Mouse (Mus musculus) stomach, embryonic 15.5 days (tissue): Measurements from ENCODE around the gene Syt8. TPM values are rescaled to one million over a fixed set of nuclear protein-coding genes. Genes with fewer than 3 reads are reported as not detected.
"Not testable (repeated sequence)": the region's sequence is repeated elsewhere in the genome, so short reads cannot be mapped to it uniquely, and the experiment has no call there.

Experiments used
- ATAC-seq: fragments of 200-750 bp; cut with Nextera tagmentation; 2 replicates; pipeline ENCODE4 v1.8.0; 2017; ENCODE audit warnings: low read depth, moderate number of reproducible peaks, moderate TSS enrichment; ENCODE audit not compliant: insufficient read depth, low FRiP score
- H3K27ac ChIP-seq: fragments of 300-500 bp; sonication (generic); 2 replicates; pipeline ENCODE4 v1.5.1; 2015; ENCODE audit warnings: mild to moderate bottlenecking, inconsistent platforms
- H3K27me3 ChIP-seq: fragments of 300-500 bp; sonication (generic); replicated peaks from 2 replicates; pipeline ENCODE4 v1.6.1; 2015; ENCODE audit warnings: inconsistent platforms
- H3K36me3 ChIP-seq: fragments of 300-500 bp; sonication (generic); 2 replicates; pipeline ENCODE4 v1.6.1; 2015; ENCODE audit warnings: inconsistent platforms
- H3K4me1 ChIP-seq: fragments of 300-500 bp; sonication (generic); 2 replicates; pipeline ENCODE4 v1.6.1; 2015; ENCODE audit warnings: inconsistent platforms
- H3K4me2 ChIP-seq: fragments of 300-500 bp; sonication (generic); 2 replicates; pipeline ENCODE4 v1.6.1; 2015; ENCODE audit warnings: mild to moderate bottlenecking, inconsistent platforms
- H3K4me3 ChIP-seq: fragments of 300-500 bp; sonication (generic); replicated peaks from 2 replicates; pipeline ENCODE4 v1.5.1; 2015; ENCODE audit warnings: inconsistent platforms
- H3K9ac ChIP-seq: fragments of 300-500 bp; sonication (generic); 2 replicates; pipeline ENCODE4 v1.6.1; 2015; ENCODE audit warnings: inconsistent platforms
- H3K9me3 ChIP-seq: fragments of 300-500 bp; sonication (generic); 2 replicates; pipeline ENCODE4 v1.6.1; 2016; ENCODE audit warnings: inconsistent platforms
- WGBS: fragments of 180-500 bp; shearing (Covaris S2); methylation state at CpG from one replicate; pipeline ENCODE4 v1.1.7; 2015; 5-methylcytosine and 5-hydroxymethylcytosine counted together
- polyA plus RNA-seq: library from polyadenylated mRNA; unstranded; fragments of >200 nt; fragmentation: Nextera tagmentation; extraction: Ambion mirVana; gene quantifications from 2 replicates; pipeline ENCODE4 v1.2.1, GENCODE M21; 2015

Gene Syt8
- polyA plus RNA-seq, 1 experiment from 2014 or later, result 19.6 TPM

DNA sequence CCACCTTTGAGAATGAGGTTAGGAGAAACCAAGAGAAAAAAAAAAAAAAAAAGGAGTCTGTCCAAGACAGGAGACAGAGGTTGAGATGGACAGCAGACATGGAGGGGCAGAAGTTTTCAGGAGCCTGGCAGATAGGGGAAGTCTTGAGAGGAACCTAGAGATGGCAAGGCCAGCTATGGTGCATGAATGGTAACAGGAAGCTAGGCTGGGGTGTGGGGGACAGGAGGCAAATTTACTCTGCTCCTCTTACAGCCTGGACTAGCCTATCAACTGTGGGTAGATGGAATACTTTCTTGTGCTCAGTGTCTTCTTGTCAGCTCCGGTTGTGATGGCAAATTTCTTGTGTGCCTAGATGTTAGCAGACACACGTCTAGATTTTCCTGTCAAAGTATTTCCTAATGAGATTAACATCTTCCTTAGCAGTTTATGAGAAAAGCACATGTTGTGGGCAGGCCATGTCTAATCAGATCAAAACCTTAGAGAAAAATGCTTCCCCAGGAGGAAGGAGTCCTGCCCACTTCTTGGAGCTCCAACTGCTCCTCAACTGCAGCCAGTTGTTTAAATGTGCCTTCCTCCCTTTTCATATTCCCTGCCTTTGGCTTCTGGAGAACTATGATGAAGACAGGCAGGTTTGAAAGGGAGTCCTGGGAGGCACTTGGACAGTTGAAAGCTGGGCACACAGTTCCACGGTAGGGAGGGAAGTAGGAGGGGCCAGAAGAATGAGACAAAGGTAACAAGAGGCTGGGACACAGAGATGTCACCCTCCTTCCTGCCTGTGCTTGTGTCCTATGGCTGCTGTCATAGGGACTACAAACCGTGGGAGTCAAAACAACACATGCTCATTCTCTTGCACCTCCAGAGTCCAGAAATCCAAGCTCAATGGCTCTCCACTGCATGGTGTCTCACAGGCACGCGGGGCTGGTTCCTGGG, 40.1 kb upstream of the Syt8 start:
- H3K27me3 ChIP-seq, result no peaks in the 10 kb centered on the region
- no peak overlapping the region for H3K4me2 ChIP-seq
- 66% methylated on average over 6 of the region's 6 CpGs for WGBS
- peak overlapping the region; percentile 54; the same call in 1 of the 2 replicates for H3K27ac ChIP-seq
- H3K9ac ChIP-seq, result no peak overlapping the region
- no peak overlapping the region for H3K4me3 ChIP-seq
- H3K36me3 ChIP-seq, result no peaks in the 10 kb centered on the region
- H3K4me1 ChIP-seq, result peaks cover 5% of the 10 kb centered on the region; the same call in 1 of the 2 replicates
- H3K9me3 ChIP-seq, result no peaks in the 10 kb centered on the region
- ATAC-seq, result no peak

DNA sequence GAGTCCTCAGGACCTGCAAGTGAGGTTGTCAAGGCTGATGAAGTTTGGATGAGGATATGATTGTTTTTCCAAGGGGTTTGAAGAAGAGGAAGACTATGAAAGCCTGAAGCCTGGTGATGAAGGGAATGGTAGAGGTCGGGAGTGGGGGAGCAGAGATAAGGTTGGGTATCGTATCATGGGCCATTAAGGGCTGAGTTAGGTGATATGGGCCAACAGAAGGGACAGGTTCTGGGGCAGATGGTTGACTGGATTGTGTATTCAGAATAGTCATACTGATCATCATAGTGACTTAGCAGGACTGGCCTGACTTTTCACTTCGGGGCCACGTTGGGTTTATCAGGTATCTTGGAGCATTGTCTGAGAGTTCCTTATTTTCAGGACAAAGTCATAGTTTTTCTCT, 39.2 kb upstream of the Syt8 start:
- no peak overlapping the region for H3K4me2 ChIP-seq

DNA sequence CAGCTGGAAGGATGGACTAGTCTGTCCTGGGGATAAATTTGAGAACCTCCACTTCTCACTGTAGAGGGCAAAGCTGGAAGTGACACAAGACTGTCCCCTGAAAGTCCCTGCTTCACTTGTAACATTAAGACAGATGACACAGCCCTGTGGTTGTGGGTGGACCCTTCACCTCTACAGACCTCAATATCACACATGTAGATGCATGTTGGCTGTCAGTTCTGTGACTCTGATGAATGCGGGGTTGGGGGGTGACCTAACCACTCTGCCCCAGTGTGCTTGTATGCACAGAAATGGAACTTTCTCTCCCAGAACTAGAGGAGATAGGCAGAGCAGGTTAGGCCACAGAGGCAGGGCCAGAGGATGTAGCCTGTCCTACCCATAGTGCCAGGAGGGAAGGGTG, 38.0 kb upstream of the Syt8 start:
- H3K27me3 ChIP-seq, result no peaks in the 10 kb centered on the region
- WGBS, result 89% methylated on average over 1 of the region's 1 CpGs
- H3K9ac ChIP-seq, result no peak overlapping the region
- no peak overlapping the region for H3K4me2 ChIP-seq
- no peaks in the 10 kb centered on the region for H3K36me3 ChIP-seq
- H3K27ac ChIP-seq, result no peak overlapping the region; the same call in 1 of the 2 replicates
- no peaks in the 10 kb centered on the region for H3K9me3 ChIP-seq
- ATAC-seq, result no peak
- peaks cover 5% of the 10 kb centered on the region; the same call in 1 of the 2 replicates for H3K4me1 ChIP-seq
- H3K4me3 ChIP-seq, result no peak overlapping the region

More for the DNA sequence above, 39.2 kb upstream of the Syt8 start:
- no peak for ATAC-seq
- Histone ChIP-seq H3K27ac (no peak overlapping the region), H3K4me1 (peaks cover 5% of the 10 kb centered on the region; the same call in 1 of the 2 replicates), H3K36me3 (no peaks in the 10 kb centered on the region), H3K9me3 (no peaks in the 10 kb centered on the region), H3K4me3 (no peak overlapping the region), H3K27me3 (no peaks in the 10 kb centered on the region), H3K9ac (no peak overlapping the region)
- 79% methylated on average over 4 of the region's 4 CpGs for WGBS

DNA sequence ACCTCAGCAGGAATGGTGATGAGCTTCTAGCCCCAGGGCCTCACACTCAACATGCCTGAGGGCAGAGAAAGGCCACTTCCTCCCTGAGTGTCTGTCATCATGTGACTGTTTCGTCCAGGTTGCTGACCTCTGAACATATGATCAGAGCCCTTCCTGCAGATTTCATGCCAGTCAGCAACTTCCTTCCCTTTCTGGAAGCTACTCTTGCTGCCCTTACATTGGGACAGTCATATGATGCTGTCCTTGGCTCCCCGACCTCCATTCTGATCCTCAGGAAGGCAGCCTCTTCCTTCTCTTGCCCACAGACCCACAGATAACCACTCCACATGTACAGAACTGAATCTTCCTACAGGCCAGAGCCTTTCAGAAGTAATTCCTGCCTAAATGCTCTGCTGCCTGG, 36.6 kb upstream of the Syt8 start:
- no peaks in the 10 kb centered on the region for H3K27me3 ChIP-seq
- H3K9me3 ChIP-seq, result no peaks in the 10 kb centered on the region
- no peak overlapping the region for H3K9ac ChIP-seq
- H3K4me2 ChIP-seq, result no peak overlapping the region
- H3K4me3 ChIP-seq, result no peak overlapping the region
- H3K36me3 ChIP-seq, result no peaks in the 10 kb centered on the region
- WGBS, result 55% methylated on average over 2 of the region's 2 CpGs
- no peak for ATAC-seq
- H3K4me1 ChIP-seq, result peaks cover 5% of the 10 kb centered on the region; the same call in 1 of the 2 replicates
- H3K27ac ChIP-seq, result peak overlapping the region; percentile 48

DNA sequence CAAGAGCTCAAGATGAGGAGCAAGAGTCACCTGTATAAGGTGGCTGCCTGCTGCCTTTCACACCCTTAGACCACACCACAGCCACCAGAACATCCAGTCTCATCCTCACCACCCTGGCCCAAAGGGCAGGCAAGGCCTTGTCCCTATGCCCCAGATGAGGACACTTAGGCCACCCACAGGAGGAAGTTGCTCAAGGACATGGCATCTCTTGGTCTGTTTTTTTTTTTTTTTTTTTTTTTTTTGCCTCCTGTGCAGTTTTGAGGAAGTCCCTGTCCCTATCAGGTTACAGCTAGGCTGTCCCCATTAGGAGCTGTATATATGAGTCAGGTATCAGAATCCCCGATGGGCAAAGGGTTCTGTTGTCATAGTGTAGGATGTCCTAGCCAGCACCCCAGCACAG, 35.4 kb upstream of the Syt8 start:
- no peaks in the 10 kb centered on the region for H3K36me3 ChIP-seq
- no peaks in the 10 kb centered on the region for H3K27me3 ChIP-seq
- 61% methylated on average over 1 of the region's 1 CpGs for WGBS
- no peak overlapping the region for H3K9ac ChIP-seq
- no peak for ATAC-seq
- H3K4me2 ChIP-seq, result no peak overlapping the region
- H3K4me1 ChIP-seq, result no peaks in the 10 kb centered on the region
- no peak overlapping the region for H3K4me3 ChIP-seq
- H3K27ac ChIP-seq, result no peak overlapping the region
- H3K9me3 ChIP-seq, result no peaks in the 10 kb centered on the region

DNA sequence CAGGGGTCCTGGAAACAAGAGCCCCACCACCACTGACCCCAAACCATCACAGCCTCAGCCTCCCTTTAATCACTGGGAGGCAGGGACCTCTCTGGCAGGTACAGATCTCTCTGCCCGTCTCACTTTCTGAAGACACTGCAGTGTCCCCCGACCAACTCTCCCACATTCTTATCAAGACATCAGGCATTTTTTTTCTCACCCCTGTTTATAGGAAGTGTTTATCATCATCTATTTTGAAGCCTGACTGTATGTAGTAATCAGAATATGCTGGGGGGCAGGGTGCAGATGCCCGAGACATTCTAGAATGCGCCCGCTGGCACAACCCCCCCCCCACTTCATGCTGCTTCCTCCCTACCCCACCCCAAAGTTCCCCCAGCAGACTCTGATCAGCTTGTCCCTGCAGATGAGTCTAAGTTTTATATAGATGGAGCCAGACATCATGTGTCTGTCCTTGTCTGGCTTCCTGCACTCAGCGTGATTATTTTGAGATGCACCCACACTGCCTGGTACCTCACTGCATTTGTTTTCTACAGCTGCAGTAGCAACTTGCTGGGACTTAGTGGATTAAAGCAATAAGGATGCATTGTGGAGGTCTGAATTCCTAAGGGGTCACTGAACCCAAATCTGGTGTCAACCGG, 34.4 kb upstream of the Syt8 start:
- H3K27ac ChIP-seq, result no peak overlapping the region; the same call in 1 of the 2 replicates
- H3K9ac ChIP-seq, result no peak overlapping the region
- H3K4me3 ChIP-seq, result no peak overlapping the region
- 66% methylated on average over 7 of the region's 7 CpGs for WGBS
- H3K36me3 ChIP-seq, result no peaks in the 10 kb centered on the region
- no peaks in the 10 kb centered on the region for H3K27me3 ChIP-seq
- H3K4me2 ChIP-seq, result no peak overlapping the region
- no peaks in the 10 kb centered on the region for H3K9me3 ChIP-seq
- H3K4me1 ChIP-seq, result no peaks in the 10 kb centered on the region
- ATAC-seq, result no peak

DNA sequence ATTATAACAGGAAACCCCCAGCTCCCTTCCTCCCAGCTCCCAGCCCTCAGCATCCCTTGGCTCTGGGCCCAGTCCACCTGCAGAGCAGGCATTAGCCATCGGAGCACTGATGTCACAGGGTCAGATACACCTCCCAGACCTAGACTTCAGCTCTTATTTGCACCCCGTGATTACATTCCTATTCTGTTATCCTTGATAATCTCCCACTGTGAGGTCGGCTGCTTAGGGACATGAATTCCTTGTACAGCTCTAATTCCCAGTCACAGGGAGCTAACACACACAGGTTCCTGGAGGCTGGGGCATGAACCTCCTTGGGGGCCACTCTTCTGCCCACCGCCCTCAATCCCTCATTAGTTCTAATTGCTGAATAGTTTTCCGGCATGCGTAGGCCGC, 33.9 kb upstream of the Syt8 start:
- 46% methylated on average over 7 of the region's 7 CpGs for WGBS
- no peak for ATAC-seq
- Histone ChIP-seq H3K9ac (no peak overlapping the region), H3K27ac (no peak overlapping the region), H3K9me3 (no peaks in the 10 kb centered on the region), H3K27me3 (no peaks in the 10 kb centered on the region), H3K4me2 (no peak overlapping the region), H3K4me3 (no peak overlapping the region), H3K4me1 (no peaks in the 10 kb centered on the region), H3K36me3 (no peaks in the 10 kb centered on the region)

DNA sequence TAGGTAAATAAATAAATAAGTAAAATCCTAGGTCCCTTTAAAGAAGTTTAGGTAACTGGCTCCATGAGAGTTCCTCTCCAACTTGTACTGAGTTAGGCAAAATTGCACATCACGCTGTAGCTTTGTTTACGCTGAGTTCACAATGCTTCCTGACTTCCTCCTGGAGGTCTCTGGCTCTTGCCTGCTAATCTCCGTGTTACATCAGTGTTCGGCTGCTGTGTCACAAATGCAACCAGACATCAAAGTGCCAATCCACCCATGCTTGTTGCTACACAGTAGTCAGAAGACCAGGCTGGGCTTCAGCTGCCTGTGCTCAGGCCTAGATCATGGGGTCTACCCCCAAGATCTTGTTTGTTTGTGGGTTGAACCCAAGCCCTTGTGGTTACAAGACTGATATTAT, 31.1 kb upstream of the Syt8 start:
- WGBS, result 57% methylated on average over 4 of the region's 4 CpGs
- H3K4me3 ChIP-seq, result no peak overlapping the region
- no peak overlapping the region for H3K9ac ChIP-seq
- no peak for ATAC-seq
- no peaks in the 10 kb centered on the region for H3K9me3 ChIP-seq
- H3K27me3 ChIP-seq, result no peaks in the 10 kb centered on the region
- no peaks in the 10 kb centered on the region for H3K36me3 ChIP-seq
- no peak overlapping the region for H3K4me2 ChIP-seq
- H3K4me1 ChIP-seq, result no peaks in the 10 kb centered on the region
- H3K27ac ChIP-seq, result no peak overlapping the region

DNA sequence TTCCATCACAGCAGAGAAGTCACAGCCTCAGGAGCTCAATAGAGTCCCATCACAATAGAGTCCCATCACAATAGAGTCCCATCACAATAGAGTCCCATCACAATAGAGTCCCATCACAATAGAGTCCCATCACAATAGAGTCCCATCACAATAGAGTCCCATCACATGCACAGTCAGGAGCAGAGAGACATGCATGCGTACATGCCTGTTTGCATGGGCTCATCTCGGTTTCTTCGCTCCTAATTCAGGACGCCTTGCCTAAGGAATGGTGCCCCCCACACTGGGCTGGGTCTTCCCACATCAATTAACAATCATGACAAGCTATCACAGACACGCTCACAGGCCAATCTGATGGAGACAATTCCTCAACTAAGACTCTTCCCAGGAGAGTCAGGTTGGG, 29.5 kb upstream of the Syt8 start:
- ATAC-seq, H3K4me1 ChIP-seq, H3K27ac ChIP-seq, H3K4me3 ChIP-seq, H3K4me2 ChIP-seq, H3K9me3 ChIP-seq, H3K36me3 ChIP-seq, H3K9ac ChIP-seq, H3K27me3 ChIP-seq: not testable (repeated sequence)
- 93% methylated on average over 5 of the region's 5 CpGs for WGBS

DNA sequence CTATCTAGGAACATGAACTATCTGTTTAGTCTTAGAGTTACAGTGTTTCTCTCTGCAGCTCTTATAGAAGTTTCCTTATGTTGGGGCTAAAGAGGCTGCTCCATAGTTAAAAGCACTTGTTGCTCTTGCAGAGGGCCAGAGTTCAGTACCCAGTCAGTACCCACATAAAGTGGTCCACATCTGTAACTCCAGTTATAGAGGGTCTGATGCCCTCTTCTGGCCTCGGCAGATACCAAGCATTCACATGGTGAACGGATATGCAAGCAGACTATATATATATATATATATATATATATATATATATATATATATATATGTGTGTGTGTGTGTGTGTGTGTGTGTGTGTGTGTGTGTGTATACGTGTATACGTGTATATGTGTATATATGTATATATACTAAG, 26.7 kb upstream of the Syt8 start:
- Histone ChIP-seq H3K9ac (no peak overlapping the region), H3K36me3 (no peaks in the 10 kb centered on the region), H3K9me3 (no peaks in the 10 kb centered on the region), H3K27me3 (no peaks in the 10 kb centered on the region), H3K4me3 (no peak overlapping the region), H3K4me1 (no peaks in the 10 kb centered on the region), H3K27ac (no peak overlapping the region), H3K4me2 (no peak overlapping the region)
- no peak for ATAC-seq
- WGBS, result 68% methylated on average over 4 of the region's 4 CpGs

DNA sequence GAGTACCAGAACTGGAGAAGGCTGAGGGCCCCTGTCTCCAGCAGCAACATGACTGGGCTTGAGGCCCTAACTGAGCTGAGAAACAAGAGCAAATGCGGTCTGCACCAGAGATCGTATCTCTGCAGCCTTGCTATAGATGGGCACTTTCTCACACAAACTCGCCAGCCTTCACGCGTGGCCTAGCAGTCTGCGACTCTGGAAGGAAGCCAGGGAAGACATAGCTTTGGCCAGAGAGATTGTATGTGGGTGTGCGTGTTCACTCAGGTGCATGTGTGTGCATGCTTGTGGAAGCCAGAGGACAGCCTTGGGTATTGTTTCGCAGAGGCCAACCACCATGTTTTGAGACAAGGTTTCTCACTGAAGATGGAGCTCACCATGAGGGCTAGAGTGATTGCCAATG, 26.0 kb upstream of the Syt8 start:
- no peak overlapping the region for H3K4me3 ChIP-seq
- H3K27me3 ChIP-seq, result no peaks in the 10 kb centered on the region
- WGBS, result 91% methylated on average over 8 of the region's 8 CpGs
- H3K27ac ChIP-seq, result no peak overlapping the region
- ATAC-seq, result no peak
- no peak overlapping the region for H3K4me2 ChIP-seq
- no peaks in the 10 kb centered on the region for H3K4me1 ChIP-seq
- H3K9me3 ChIP-seq, result no peaks in the 10 kb centered on the region
- no peaks in the 10 kb centered on the region for H3K36me3 ChIP-seq
- H3K9ac ChIP-seq, result no peak overlapping the region

DNA sequence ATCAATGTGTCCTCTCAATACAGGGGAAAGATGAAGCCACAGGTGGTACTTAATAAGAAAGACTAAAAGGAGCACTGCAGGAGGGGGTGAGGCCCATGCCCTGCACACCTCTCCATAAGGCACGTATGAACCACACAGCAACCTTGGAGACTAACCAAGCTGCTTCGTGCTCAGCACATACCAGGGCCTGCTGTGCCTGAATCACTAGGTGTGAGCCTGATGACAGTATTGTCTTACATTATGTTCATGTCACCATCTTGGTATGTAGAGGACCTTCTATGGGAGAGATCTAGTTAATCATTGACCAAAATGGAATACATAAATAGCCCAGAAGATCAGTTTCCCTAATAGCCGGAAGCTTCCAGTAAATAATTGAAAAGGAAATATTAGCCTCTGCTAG, 25.0 kb upstream of the Syt8 start:
- no peak overlapping the region for H3K4me2 ChIP-seq
- no peak overlapping the region for H3K27ac ChIP-seq
- H3K9me3 ChIP-seq, result no peaks in the 10 kb centered on the region
- no peak for ATAC-seq
- WGBS, result 66% methylated on average over 3 of the region's 3 CpGs
- no peak overlapping the region for H3K9ac ChIP-seq
- no peaks in the 10 kb centered on the region for H3K36me3 ChIP-seq
- H3K27me3 ChIP-seq, result no peaks in the 10 kb centered on the region
- no peaks in the 10 kb centered on the region for H3K4me1 ChIP-seq
- no peak overlapping the region for H3K4me3 ChIP-seq
